In genomic region chr5:111971193-111971592, GRCm38 (mm10) we compare ENCODE assay signal across 11 mouse cellular contexts.
DNase-seq lines count a peak whose midpoint lies in the region.
"Had no signal": no experiment of that assay in that cellular context is flagged by ENCODE, and none has a peak within 500 bp of the region (broad histone marks: within the 10 kb centered on the region; RNA-seq: fewer than 3 reads in every experiment).

No protein-coding gene starts in this region.

- peak; percentile 53 for DNase-seq in adrenal gland, postnatal 10 days
- DNase-seq in adrenal gland, postnatal 25 days, result no peak
- DNase-seq in heart, adult 11 months, result peak; percentile 94
- no peak for DNase-seq in heart, postnatal 4 days
- DNase-seq in testis, postnatal 10 days (ENCODE audit: low spot score), result peak; percentile 17
- DNase-seq in testis, postnatal 14 days (ENCODE audit: low spot score), result no peak
- peak; percentile 42 for DNase-seq in skeletal muscle tissue, adult 2 months (ENCODE audit: low read depth, low spot score)
- DNase-seq: cerebellum, adult 11 months; cerebellum, adult 8-10 months; forebrain, postnatal 0 days; kidney, adult 2 months had no signal

Comparison
In these comparisons a context has a peak if more than half of its experiments do, and no peak if none do; other contexts are left out.
1. DNase-seq: peak in adrenal gland, postnatal 10 days (single experiment), heart, adult 11 months (single experiment), testis, postnatal 10 days (single experiment) and skeletal muscle tissue, adult 2 months (single experiment); none in adrenal gland, postnatal 25 days (single experiment), heart, postnatal 4 days (single experiment) and testis, postnatal 14 days (single experiment).